Mouse (Mus musculus): ENCODE results near the gene Camk2d.

GRCm38 (mm10) chr3:126693302-126693701 is 97.2 kb downstream of the Camk2d start:
- TF ChIP-seq POLR2A (IDR thresholded peaks at IDR 0.05; ENCODE audit: extremely low read depth, insufficient read depth, low read length) = no peak
- no peak for TF ChIP-seq CTCF (IDR thresholded peaks at IDR 0.05; ENCODE audit: extremely low read depth, insufficient read depth, low read length)

All from cortical plate, adult 2 months (tissue).